Mouse (Mus musculus) myocyte (in vitro differentiated cells): ENCODE measurements around the gene Gpr160.

Experiments
- MYOG ChIP-seq, 3 experiments: IDR thresholded peaks; one replicate each; pipeline ENCODE4 v1.6.1; 2011; ENCODE audit warnings: control low read depth in 2 of 3, low read depth in 2 of 3, mild to moderate bottlenecking in 2 of 3; ENCODE audit not compliant: insufficient read length in 2 of 3, control insufficient read depth in 1 of 3, insufficient read depth in 1 of 3
- POLR2A ChIP-seq: IDR thresholded peaks from one replicate; pipeline ENCODE4 v1.6.1; 2011; ENCODE audit warnings: low read depth, mild to moderate bottlenecking, control low read depth, moderate library complexity; ENCODE audit not compliant: insufficient read length
- REST ChIP-seq: IDR thresholded peaks from one replicate; pipeline ENCODE4 v1.6.1; 2011; ENCODE audit warnings: mild to moderate bottlenecking, control low read depth, moderate library complexity; ENCODE audit not compliant: insufficient read depth, insufficient read length
- SRF ChIP-seq: IDR thresholded peaks from one replicate; pipeline ENCODE4 v1.6.1; 2011; ENCODE audit warnings: low read depth; ENCODE audit not compliant: control insufficient read depth, insufficient read length
- TCF12 ChIP-seq: IDR thresholded peaks from one replicate; pipeline ENCODE4 v1.6.1; 2011; ENCODE audit warnings: mild to moderate bottlenecking, control low read depth; ENCODE audit not compliant: poor library complexity, insufficient read depth, severe bottlenecking

DNA sequence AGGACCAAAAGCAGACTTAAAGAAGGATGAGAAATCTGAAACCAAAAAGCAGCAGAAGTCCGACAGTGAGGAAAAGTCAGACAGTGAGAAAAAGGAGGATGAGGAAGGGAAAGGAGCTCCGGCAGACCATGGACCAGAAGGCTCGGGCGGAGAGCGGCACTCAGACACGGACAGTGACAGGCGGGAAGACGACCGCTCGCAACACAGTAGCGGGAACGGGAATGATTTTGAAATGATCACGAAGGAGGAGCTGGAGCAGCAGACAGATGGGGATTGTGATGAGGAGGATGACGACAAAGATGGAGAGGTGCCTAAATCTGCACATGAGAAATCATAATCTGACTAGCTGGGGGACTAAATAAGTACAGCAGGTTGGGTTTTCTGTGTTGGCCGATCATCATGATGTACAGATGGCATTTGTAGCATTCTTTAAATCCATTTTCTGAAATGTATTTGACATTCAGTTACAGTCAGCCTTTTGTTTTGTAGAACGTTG is 37.1 kb upstream of the Gpr160 start:
- TF ChIP-seq REST (no peak), POLR2A (no peak), SRF (no peak), TCF12 (no peak), MYOG (IDR thresholded peaks at IDR 0.05; ENCODE audit: control insufficient read depth in 1 of 3, insufficient read depth in 1 of 3, insufficient read length in 2 of 3, low read depth in 2 of 3) (no peak)
